Mouse (Mus musculus): ENCODE measurements around the gene 4930415O20Rik.

4930415O20Rik gene

GRCm38 (mm10) chr15:98608058-98608783 lies 37.4 kb downstream of the 4930415O20Rik start:
- no peak for DNase-seq

GRCm38 (mm10) chr15:98608784-98609250 lies 38.0 kb downstream of the 4930415O20Rik start:
- no peak for DNase-seq

- DNase-seq: peak; percentile 83
Measured at GRCm38 (mm10) chr15:98609331-98610130, 38.7 kb downstream of the 4930415O20Rik start, which contains the start of gene Adcy6. Gene Adcy6 (minus strand): TSS chr15:98610076.

- no peak for DNase-seq
Measured at GRCm38 (mm10) chr15:98610131-98610633, 39.4 kb downstream of the 4930415O20Rik start.

- DNase-seq: no peak
Measured at GRCm38 (mm10) chr15:98612229-98612628, 41.4 kb downstream of the 4930415O20Rik start.

GRCm38 (mm10) chr15:98614551-98614950 lies 43.7 kb downstream of the 4930415O20Rik start:
- DNase-seq: no peak

- no peak for DNase-seq
Measured at GRCm38 (mm10) chr15:98614971-98615370, 44.2 kb downstream of the 4930415O20Rik start.

GRCm38 (mm10) chr15:98615751-98616150 lies 44.9 kb downstream of the 4930415O20Rik start:
- no peak for DNase-seq

- DNase-seq: no peak
Measured at GRCm38 (mm10) chr15:98616362-98617175, 45.8 kb downstream of the 4930415O20Rik start.

- DNase-seq: peak; percentile 59
Measured at GRCm38 (mm10) chr15:98617176-98617537, 46.4 kb downstream of the 4930415O20Rik start.

- DNase-seq: no peak
Measured at GRCm38 (mm10) chr15:98622199-98622598, 51.4 kb downstream of the 4930415O20Rik start.

GRCm38 (mm10) chr15:98622721-98623120 lies 51.9 kb downstream of the 4930415O20Rik start:
- DNase-seq: no peak

- DNase-seq: no peak
Measured at GRCm38 (mm10) chr15:98623361-98623821, 52.6 kb downstream of the 4930415O20Rik start.

GRCm38 (mm10) chr15:98626078-98626477 lies 55.3 kb downstream of the 4930415O20Rik start:
- no peak for DNase-seq

GRCm38 (mm10) chr15:98626487-98627212 lies 55.8 kb downstream of the 4930415O20Rik start:
- DNase-seq: no peak

GRCm38 (mm10) chr15:98628589-98629254 lies 57.9 kb downstream of the 4930415O20Rik start:
- DNase-seq: no peak

GRCm38 (mm10) chr15:98629464-98629863 lies 58.7 kb downstream of the 4930415O20Rik start:
- DNase-seq: no peak

GRCm38 (mm10) chr15:98630540-98630939 lies 59.7 kb downstream of the 4930415O20Rik start, which contains the start of gene Cacnb3:
Gene Cacnb3 (plus strand): TSS chr15:98630840.
- no peak for DNase-seq

GRCm38 (mm10) chr15:98631493-98631892 lies 60.7 kb downstream of the 4930415O20Rik start:
- DNase-seq: no peak

GRCm38 (mm10) chr15:98632107-98632744 lies 61.4 kb downstream of the 4930415O20Rik start:
- peak; percentile 69 for DNase-seq

- no peak for DNase-seq
Measured at GRCm38 (mm10) chr15:98632921-98633320, 62.1 kb downstream of the 4930415O20Rik start.
